Mouse (Mus musculus): ENCODE measurements at regions not wholly inside any gene's neighbourhood (a gene's known extent, or its start where the extent isn't known, plus 50 kb on each side); places are given as distances from the start of the nearest gene placed in this dataset.

GRCm38 (mm10) chr17:83954291-83955057 is 106.7 kb upstream of the Haao start:
- TF ChIP-seq CTCF (IDR thresholded peaks at IDR 0.05; ENCODE audit: low read depth) (no peak), EP300 (IDR thresholded peaks at IDR 0.05; ENCODE audit: low read depth) (no peak; the same call in 1 of the 2 replicates)
